Mouse (Mus musculus): ENCODE data around the gene Aen. TPM values are rescaled to one million over a fixed set of nuclear protein-coding genes. Genes with fewer than 3 reads are reported as not detected.

The Aen gene
- polyA plus RNA-seq (2016; fragmentation: Nextera tagmentation; extraction: Ambion mirVana): 47.6 and 48.0 TPM in 2 replicates

DNA sequence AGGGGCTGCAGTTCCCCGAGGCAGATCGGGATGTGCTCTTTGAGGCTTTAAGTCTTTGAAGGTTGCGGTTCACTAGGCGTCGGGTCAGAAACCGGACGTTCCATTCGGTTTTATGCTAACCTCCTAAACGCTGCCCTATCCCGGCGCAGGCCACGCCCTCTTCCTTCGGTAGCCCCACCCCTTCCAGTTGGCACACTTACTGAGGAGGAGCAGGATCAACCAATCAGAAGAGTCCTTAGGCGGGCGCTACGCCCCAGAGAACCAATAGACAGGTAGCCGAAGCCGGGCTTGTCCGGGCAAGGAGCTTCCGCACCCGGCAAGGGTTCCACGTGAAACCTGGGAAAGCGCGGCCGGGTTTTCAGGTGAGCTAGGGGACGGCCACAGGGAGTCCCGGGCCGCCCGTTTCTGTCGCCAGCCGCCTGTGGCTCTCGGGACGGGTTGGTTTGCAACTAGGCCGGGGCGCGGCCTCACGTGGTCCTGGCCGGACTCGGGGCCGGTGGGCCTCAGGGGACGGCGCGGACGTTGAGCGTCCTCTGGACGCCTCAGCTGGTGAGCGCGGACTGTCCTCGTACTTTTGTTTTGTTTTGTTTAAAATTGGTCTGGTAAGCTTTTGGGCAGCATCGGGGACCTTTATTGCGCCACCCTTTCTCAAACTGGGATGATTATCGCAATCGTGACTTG, at the start of gene Aen:
Gene Aen (plus strand): TSS at position 202 of the 681 bp plus-strand sequence.
- Histone ChIP-seq H3K4me2 (replicated peaks) (peak within 1 kb of the TSS; percentile 88), H3K9ac (peak within 1 kb of the TSS; percentile 71), H3K27me3 (replicated peaks) (no peaks in the 10 kb centered on the region), H3K27ac (no peak within 1 kb of the TSS), H3K9me3 (no peaks in the 10 kb centered on the region), H3K36me3 (no peaks in the 10 kb centered on the region; the same call in 1 of the 2 replicates), H3K4me3 (peak within 1 kb of the TSS; percentile 90), H3K4me1 (peaks cover 17% of the 10 kb centered on the region)
- peak; percentile 100 for ATAC-seq (ENCODE audit: low FRiP score, low read depth)
- WGBS: under 1% methylated on average over 53 of the region's 53 CpGs

DNA sequence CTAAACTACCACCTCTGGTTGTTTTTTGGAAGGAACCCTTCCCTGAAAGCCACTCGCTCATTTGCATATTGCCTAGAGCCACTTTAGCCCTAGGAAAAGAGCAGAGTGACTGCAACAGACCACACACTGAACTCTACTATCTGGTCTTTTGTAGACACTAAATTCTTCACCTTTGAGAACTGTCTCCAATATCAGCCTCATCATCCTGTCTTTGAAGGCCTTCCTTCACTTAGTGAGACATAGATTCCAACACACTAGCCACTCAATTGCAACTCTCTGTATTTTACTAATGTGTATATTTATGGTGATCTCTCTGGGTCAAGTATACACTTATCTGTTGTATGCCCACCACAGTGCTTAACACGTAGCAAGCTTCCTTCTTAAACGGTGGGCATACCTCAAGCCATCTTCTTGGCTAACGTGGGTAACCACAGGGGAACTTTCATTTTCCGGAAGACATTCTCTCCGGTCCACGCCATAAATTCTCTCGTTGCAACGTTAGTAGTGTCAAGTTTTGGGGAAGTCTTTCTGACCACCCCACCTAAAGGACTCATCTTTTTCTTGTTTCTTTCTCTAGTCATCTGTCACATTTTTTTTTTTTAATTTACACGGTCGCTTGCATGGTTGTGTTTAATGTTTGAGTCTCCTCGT, 49.5 kb upstream of the Aen start:
- peak overlapping the region; percentile 89 for H3K4me3 ChIP-seq
- no peak for ATAC-seq (ENCODE audit: low FRiP score, low read depth)
- peak overlapping the region; percentile 68 for H3K4me2 ChIP-seq (replicated peaks)
- 38% methylated on average over 12 of the region's 12 CpGs for WGBS
- H3K27me3 ChIP-seq (replicated peaks): no peaks in the 10 kb centered on the region
- H3K4me1 ChIP-seq: peaks cover 10% of the 10 kb centered on the region; the same call in 1 of the 2 replicates
- peak overlapping the region; percentile 27; the same call in 1 of the 2 replicates for H3K27ac ChIP-seq
- peaks cover 24% of the 10 kb centered on the region for H3K36me3 ChIP-seq
- peak overlapping the region; percentile 81 for H3K9ac ChIP-seq
- no peaks in the 10 kb centered on the region for H3K9me3 ChIP-seq

DNA sequence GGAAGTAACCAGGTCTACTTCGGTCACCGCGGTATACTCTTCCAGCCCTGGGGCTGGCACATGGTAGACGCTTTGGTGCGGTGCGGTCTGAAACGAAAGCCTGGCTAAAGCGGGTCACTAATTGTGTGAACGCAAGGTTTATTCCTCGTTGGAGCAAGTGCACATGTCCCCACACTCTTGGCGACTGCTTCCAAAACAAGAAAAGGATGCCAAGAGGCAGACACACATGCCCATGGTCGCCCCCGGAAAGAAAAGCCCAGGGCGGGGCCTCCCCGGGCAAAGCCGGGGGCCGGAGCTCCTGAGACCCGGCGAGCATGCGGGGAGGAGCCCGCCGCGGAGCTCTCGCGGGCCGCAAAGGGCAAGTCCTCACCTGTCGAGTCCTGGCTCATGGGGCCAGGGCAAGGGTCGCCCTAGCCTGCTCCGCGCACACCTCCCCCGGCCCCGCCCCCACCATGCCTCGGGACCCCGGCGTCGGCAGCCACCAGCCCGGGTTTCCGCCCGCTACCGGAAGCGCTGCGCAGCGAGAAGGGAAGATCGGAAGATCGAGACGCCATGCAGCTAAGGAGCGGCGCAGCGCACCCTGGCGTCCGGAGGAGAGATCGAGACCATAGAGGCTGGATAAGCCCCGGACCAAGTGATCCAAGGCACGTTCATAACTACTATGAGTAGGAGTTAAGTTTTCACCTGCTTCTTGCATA, 48.8 kb upstream of the Aen start, which contains the start of gene Det1:
Gene Det1 (minus strand): TSS at position 527 of the 698 bp plus-strand sequence.
- peaks cover 22% of the 10 kb centered on the region for H3K36me3 ChIP-seq
- peak within 1 kb of the TSS; percentile 68 for H3K4me2 ChIP-seq (replicated peaks)
- no peaks in the 10 kb centered on the region for H3K27me3 ChIP-seq (replicated peaks)
- WGBS: under 1% methylated on average over 53 of the region's 54 CpGs
- peak; percentile 95 for ATAC-seq (ENCODE audit: low FRiP score, low read depth)
- no peaks in the 10 kb centered on the region for H3K9me3 ChIP-seq
- H3K4me3 ChIP-seq: peak within 1 kb of the TSS; percentile 89
- H3K9ac ChIP-seq: peak within 1 kb of the TSS; percentile 81
- H3K27ac ChIP-seq: peak within 1 kb of the TSS; percentile 27; the same call in 1 of the 2 replicates
- H3K4me1 ChIP-seq: peaks cover 10% of the 10 kb centered on the region; the same call in 1 of the 2 replicates

DNA sequence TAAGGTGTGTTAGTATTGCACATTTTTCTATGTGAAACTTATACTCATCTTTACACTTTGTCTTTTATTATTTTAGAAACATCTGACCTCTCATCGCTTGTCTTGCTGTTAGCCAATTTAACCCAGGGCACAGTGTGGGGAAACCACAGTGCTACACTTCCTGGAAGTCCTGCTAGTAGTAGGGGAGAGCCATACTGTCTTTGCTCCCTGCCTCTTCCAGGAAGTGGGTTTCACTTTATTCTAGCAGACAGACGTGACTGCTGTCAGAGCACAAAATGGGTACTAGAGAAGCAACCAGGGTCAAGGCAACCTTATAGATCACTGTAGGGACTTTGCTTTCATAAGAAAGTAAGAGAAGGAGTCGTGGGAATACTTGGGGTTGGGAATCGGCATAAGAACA, 41.6 kb upstream of the Aen start:
- no peak for ATAC-seq (ENCODE audit: low FRiP score, low read depth)
- Histone ChIP-seq H3K27me3 (replicated peaks) (no peaks in the 10 kb centered on the region), H3K36me3 (no peaks in the 10 kb centered on the region), H3K27ac (no peak overlapping the region), H3K9me3 (no peaks in the 10 kb centered on the region), H3K9ac (no peak overlapping the region), H3K4me1 (no peaks in the 10 kb centered on the region), H3K4me2 (replicated peaks) (no peak overlapping the region), H3K4me3 (no peak overlapping the region)
- 77% methylated on average over 4 of the region's 4 CpGs for WGBS

DNA sequence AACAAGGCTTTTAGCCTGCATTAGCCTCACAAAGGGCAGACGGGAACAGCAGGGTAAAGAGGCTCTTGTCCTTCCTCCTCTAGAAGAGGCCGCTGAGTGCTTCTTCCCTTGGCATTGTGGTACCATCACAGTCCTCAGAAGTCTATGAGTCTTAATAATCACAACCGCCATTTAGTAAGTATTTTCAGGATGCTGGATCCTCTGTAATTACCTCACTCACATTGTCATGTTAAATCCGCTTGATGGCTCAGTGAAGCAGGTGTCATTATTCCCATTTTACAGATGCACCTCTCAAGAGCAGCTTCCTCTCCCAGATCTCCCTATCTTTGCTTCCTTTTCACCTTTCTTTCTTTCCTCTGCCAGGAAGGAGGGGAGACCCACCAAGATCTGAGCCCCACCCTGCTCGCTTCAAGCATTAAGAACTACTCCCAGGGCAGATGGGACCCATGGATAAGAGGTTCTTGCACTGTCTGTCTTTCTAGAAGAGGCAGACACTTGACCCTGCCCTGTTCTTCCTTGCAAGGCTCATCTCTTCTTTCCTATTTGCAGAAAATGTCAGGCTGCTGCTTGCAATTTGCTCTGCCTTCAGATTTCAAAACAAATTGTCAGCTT, 40.5 kb upstream of the Aen start:
- WGBS: 57% methylated on average over 5 of the region's 5 CpGs
- Histone ChIP-seq H3K9me3 (no peaks in the 10 kb centered on the region), H3K4me3 (no peak overlapping the region), H3K4me2 (replicated peaks) (no peak overlapping the region), H3K27me3 (replicated peaks) (no peaks in the 10 kb centered on the region), H3K27ac (no peak overlapping the region), H3K4me1 (no peaks in the 10 kb centered on the region), H3K36me3 (no peaks in the 10 kb centered on the region), H3K9ac (no peak overlapping the region)
- no peak for ATAC-seq (ENCODE audit: low FRiP score, low read depth)

DNA sequence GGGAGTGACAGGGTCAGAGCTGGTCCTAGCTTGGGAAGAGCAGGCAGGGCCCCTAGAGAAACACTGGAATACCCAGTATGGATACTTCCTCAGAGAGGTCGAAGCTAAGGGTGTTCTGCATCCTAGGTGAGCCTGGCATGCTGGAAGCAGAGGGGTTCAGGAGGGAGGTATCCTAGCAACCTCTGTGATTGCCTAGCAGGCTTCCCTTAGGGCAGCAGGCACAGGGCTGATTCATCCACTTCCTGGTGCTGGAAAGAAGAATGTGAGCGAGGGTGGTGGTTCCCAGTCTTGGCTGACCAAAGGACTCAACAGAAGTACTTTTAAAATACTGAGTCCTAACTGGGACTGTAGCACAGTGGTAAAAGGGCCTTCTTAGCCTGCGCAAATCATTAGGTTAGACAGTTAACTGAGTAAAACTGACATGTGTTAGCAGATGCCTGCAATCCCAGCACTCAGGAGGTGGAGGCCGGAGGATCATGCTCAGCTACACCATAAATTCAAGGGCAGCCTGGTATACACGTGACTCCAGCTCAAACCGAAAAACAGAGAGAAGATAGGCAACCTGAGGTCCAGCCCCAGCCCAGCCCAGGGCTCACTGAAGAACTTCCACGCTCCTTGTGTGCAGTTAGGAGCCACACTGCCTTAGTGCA, 31.7 kb upstream of the Aen start:
- WGBS: 72% methylated on average over 7 of the region's 7 CpGs

DNA sequence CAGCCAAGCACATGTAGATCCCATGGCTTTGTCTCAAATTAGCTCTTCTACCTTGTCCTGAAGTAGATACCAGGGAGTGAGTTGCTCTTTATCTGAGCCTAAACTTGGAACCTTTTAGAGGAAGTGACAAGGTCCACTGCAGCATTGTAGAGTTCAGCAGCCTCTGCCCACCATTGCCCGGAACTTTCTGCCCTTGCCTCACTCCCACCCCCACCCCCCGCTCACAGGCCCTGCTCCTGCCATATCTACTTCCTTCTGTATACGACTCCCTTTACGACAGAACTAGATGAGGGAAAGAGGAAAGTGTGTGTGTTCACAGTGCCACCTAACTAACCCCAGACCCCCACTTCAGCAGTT, 31.2 kb upstream of the Aen start:
- Histone ChIP-seq H3K9ac (no peak overlapping the region), H3K4me3 (no peak overlapping the region), H3K36me3 (no peaks in the 10 kb centered on the region), H3K27ac (no peak overlapping the region), H3K27me3 (replicated peaks) (no peaks in the 10 kb centered on the region), H3K9me3 (no peaks in the 10 kb centered on the region), H3K4me2 (replicated peaks) (no peak overlapping the region), H3K4me1 (no peaks in the 10 kb centered on the region)
- 73% methylated on average over 4 of the region's 4 CpGs for WGBS
- ATAC-seq (ENCODE audit: low FRiP score, low read depth): no peak

More for the DNA sequence above, 31.7 kb upstream of the Aen start:
- H3K9me3 ChIP-seq: no peaks in the 10 kb centered on the region
- no peaks in the 10 kb centered on the region for H3K4me1 ChIP-seq
- no peak overlapping the region for H3K9ac ChIP-seq
- H3K27me3 ChIP-seq (replicated peaks): no peaks in the 10 kb centered on the region
- no peaks in the 10 kb centered on the region for H3K36me3 ChIP-seq
- H3K27ac ChIP-seq: no peak overlapping the region
- no peak overlapping the region for H3K4me3 ChIP-seq
- ATAC-seq (ENCODE audit: low FRiP score, low read depth): no peak
- H3K4me2 ChIP-seq (replicated peaks): no peak overlapping the region

DNA sequence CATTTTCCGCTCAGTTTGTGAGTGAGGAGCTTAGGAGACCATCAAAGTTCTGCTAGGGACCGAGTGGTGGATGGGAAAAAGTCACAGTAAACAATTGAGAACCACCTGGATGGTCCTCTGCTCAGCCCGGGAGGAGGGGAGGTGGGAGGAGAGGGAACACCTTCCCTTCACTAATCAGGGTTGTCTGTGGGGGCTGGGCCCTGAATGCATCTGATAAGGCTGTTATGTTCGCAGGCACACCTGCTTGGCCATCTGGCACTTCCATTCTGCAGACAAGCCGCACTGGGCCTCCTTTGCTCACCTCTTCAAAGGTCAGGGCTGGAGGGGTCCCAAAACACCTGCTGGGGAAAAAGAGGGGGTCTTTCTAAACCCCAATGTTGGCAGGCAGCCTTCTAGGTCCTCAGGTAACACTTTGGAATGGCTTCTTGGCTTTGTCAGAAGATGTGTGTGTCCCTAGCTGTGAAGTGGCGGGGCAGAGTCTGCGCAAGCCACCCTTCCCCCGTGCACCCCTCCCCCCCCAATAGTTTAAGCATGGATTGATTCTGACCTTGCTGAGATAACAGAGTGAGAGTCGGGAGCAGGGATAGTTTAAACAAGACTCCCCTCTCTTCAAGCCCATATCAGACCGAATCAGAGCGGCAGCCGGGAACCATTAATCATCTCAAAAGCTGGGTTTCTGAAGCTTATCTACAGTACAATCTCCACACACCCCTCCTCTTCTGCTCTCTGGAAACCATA, 30.3 kb upstream of the Aen start:
- Histone ChIP-seq H3K9me3 (no peaks in the 10 kb centered on the region), H3K27ac (no peak overlapping the region), H3K27me3 (replicated peaks) (no peaks in the 10 kb centered on the region), H3K4me3 (no peak overlapping the region), H3K4me2 (replicated peaks) (no peak overlapping the region), H3K9ac (no peak overlapping the region), H3K4me1 (no peaks in the 10 kb centered on the region), H3K36me3 (no peaks in the 10 kb centered on the region)
- ATAC-seq (ENCODE audit: low FRiP score, low read depth): no peak
- 70% methylated on average over 12 of the region's 12 CpGs for WGBS

DNA sequence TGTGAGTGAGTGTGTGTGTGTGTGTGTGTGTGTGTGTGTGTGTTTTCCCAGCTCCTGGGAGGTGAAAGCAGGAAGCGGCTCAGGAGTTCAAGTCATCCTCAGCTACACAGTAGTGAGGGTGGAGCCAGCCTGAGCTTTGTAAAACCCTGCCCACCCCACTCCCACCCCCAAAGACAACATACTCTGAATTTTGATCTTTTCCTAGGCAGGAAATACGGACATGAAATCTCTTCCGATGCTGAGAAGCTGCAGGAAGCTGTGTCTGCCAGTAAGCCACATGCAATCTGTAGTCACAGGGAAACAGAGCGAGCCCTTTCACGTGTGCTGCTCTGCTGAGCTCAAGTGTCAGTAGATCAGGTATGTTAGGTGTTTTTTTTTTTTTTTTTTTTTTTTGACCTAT, 26.9 kb upstream of the Aen start:
- Histone ChIP-seq H3K9ac (no peak overlapping the region), H3K27me3 (replicated peaks) (no peaks in the 10 kb centered on the region), H3K4me2 (replicated peaks) (no peak overlapping the region), H3K27ac (no peak overlapping the region), H3K9me3 (no peaks in the 10 kb centered on the region), H3K4me3 (no peak overlapping the region), H3K4me1 (no peaks in the 10 kb centered on the region), H3K36me3 (no peaks in the 10 kb centered on the region)
- no peak for ATAC-seq (ENCODE audit: low FRiP score, low read depth)
- WGBS: 75% methylated on average over 5 of the region's 5 CpGs

DNA sequence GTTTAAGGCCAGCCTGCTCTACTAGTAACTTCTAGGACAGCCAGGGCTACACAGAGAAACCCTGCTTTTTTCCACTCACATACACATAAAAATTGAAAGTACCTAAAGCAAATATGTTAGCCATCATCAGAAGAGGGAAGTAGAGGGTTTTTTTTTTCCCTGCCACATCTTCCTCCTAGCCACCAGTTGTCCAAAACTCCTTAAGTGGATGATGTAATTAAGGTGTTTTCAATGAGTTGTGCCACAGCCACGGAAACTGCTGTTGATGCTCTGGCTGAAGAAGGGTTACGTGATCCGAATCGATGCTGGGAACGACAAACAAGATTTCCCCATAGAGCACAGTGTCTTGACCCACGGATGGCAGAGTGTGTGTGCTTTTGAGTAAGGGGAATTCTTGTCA, 23.3 kb upstream of the Aen start:
- Histone ChIP-seq H3K4me1 (no peaks in the 10 kb centered on the region), H3K27me3 (replicated peaks) (no peaks in the 10 kb centered on the region), H3K9ac (no peak overlapping the region), H3K4me2 (replicated peaks) (no peak overlapping the region), H3K9me3 (no peaks in the 10 kb centered on the region), H3K4me3 (no peak overlapping the region), H3K36me3 (no peaks in the 10 kb centered on the region), H3K27ac (no peak overlapping the region)
- WGBS: 87% methylated on average over 6 of the region's 6 CpGs
- ATAC-seq (ENCODE audit: low FRiP score, low read depth): no peak

DNA sequence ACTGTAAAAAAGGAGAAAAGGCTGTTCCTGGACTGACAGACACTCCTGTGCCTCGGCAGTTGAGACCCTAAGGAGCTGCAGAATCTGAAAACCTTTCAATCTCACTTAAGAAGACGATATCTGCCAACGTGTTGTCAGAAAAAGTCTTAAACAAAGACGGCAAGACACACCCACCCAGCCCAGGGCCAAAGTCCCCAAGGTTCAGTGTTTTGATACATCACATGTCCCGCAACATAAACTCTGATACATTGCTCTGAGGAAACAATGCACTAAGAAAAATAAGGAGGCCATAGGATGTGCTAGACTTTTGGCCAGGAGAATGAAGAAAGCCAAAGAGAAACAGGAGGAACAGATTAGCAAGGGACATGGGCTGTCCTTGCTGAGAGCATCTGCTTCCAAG, 22.8 kb upstream of the Aen start:
- Histone ChIP-seq H3K4me1 (no peaks in the 10 kb centered on the region), H3K36me3 (no peaks in the 10 kb centered on the region), H3K9ac (no peak overlapping the region), H3K27me3 (replicated peaks) (no peaks in the 10 kb centered on the region), H3K27ac (no peak overlapping the region), H3K9me3 (no peaks in the 10 kb centered on the region), H3K4me2 (replicated peaks) (no peak overlapping the region), H3K4me3 (no peak overlapping the region)
- ATAC-seq (ENCODE audit: low FRiP score, low read depth): no peak
- WGBS: 81% methylated on average over 5 of the region's 5 CpGs
